Mouse (Mus musculus): ENCODE results near the gene Avil.

DNA sequence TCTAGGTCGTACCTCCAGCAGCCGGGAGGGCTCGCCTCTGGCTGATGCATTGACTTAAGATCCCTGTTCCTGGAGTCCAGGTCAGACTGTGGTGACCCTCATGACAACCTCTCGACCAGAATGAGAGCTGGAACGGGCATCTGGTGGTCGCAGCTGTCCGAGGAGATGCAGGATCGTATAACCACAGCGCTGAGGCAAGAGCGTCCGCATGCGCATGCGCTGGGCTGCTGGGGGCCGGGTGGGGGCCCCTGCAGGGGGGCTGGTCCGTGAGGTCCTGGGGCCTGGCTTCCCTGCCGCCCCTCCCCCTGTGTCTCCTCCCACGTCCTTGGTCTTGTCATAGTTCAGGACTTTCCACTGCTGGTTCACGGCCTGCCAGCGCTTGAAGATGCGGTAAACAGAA lies 56.0 kb downstream of the Avil start:
- no peak for TF ChIP-seq CTCF (IDR thresholded peaks at IDR 0.05; ENCODE audit: control insufficient read depth, insufficient read depth, insufficient read length)
- no peak for TF ChIP-seq MAX (IDR thresholded peaks at IDR 0.05)

Data from C2C12 (cell line).